Mouse (Mus musculus) left cerebral cortex, postnatal 25 days (tissue): ENCODE results near the gene Smpd2. TPM values are rescaled to one million over a fixed set of nuclear protein-coding genes. Genes with fewer than 3 reads are reported as not detected.
A peak's percentile ranks its signal among the peaks of the same experiment; 100 is the strongest.

Experiments used
- DNase-seq, 2 experiments: peaks; one replicate each; pipeline ENCODE4 v3.0.0; 2022; ENCODE audit warnings: low spot score in 2 of 2, mixed read lengths in 1 of 2
- intact Hi-C: fragments of 180-260 bp; cut with DNase I; formaldehyde crosslinking; loops from one replicate; pipeline ENCODE4 v1.15.1; 2025
- total RNA-seq, 2 experiments: library from RNA; stranded (reverse); gene quantifications; 2 replicates each; pipeline ENCODE4 v1.2.3; 2021

The Smpd2 gene
- total RNA-seq = 10 to 100 TPM; 17.6 to 18.5 TPM

- peak; percentile 93 to 96 for DNase-seq
- intact Hi-C loops = no loop called here
Measured at GRCm38 (mm10) chr10:41489708-41490517, at the start of gene Smpd2, which contains the start of gene Ppil6. TSS of gene Smpd2 (minus strand) at chr10:41490369. TSS of gene Ppil6 (plus strand) at chr10:41490439.

GRCm38 (mm10) chr10:41538986-41539385 is 48.8 kb upstream of the Smpd2 start:
- intact Hi-C loops = no loop called here
- no peak for DNase-seq

- intact Hi-C loops = no loop called here
- DNase-seq = no peak
Measured at GRCm38 (mm10) chr10:41537983-41538330, 47.8 kb upstream of the Smpd2 start.

GRCm38 (mm10) chr10:41537226-41537982 is 47.2 kb upstream of the Smpd2 start:
- intact Hi-C loops = no loop called here

GRCm38 (mm10) chr10:41536714-41537113 is 46.5 kb upstream of the Smpd2 start:
- intact Hi-C loops = no loop called here
- DNase-seq = no peak

More at GRCm38 (mm10) chr10:41537226-41537982, 47.2 kb upstream of the Smpd2 start:
- no peak for DNase-seq

GRCm38 (mm10) chr10:41535991-41536390 is 45.8 kb upstream of the Smpd2 start:
- intact Hi-C loops = no loop called here
- no peak for DNase-seq

- intact Hi-C loops = no loop called here
Measured at GRCm38 (mm10) chr10:41529972-41530371, 39.8 kb upstream of the Smpd2 start.

GRCm38 (mm10) chr10:41525696-41526095 is 35.5 kb upstream of the Smpd2 start:
- intact Hi-C loops = no loop called here
- no peak for DNase-seq

More at GRCm38 (mm10) chr10:41529972-41530371, 39.8 kb upstream of the Smpd2 start:
- DNase-seq = no peak

- no peak for DNase-seq
- intact Hi-C loops = no loop called here
Measured at GRCm38 (mm10) chr10:41523386-41523785, 33.2 kb upstream of the Smpd2 start.

- DNase-seq = no peak
- intact Hi-C loops = no loop called here
Measured at GRCm38 (mm10) chr10:41520410-41520673, 30.2 kb upstream of the Smpd2 start.

- DNase-seq = peak; percentile 26 to 47
- intact Hi-C loops = loop anchor here (1.0 to 10.0 kb wide), 3 partner anchors 162 to 775 kb away; no protein-coding TSS in a partner anchor
Measured at GRCm38 (mm10) chr10:41519640-41520409, 29.7 kb upstream of the Smpd2 start.

- DNase-seq = peak; percentile 92 to 94
Measured at GRCm38 (mm10) chr10:41518981-41519618, 28.9 kb upstream of the Smpd2 start, which contains the start of gene Cd164. TSS of gene Cd164 (plus strand) at chr10:41519414.

GRCm38 (mm10) chr10:41518508-41518980 is 28.4 kb upstream of the Smpd2 start:
- peak; percentile 65 to 67 for DNase-seq
- intact Hi-C loops = loop anchor here (1.0 to 10.0 kb wide), 3 partner anchors 160 to 776 kb away; no protein-coding TSS in a partner anchor

More at GRCm38 (mm10) chr10:41518981-41519618, 28.9 kb upstream of the Smpd2 start, which contains the start of gene Cd164:
- intact Hi-C loops = loop anchor here (1.0 to 10.0 kb wide), 4 partner anchors 159 to 776 kb away; no protein-coding TSS in a partner anchor

GRCm38 (mm10) chr10:41514921-41515320 is 24.8 kb upstream of the Smpd2 start:
- no peak for DNase-seq
- intact Hi-C loops = loop anchor here (10.0 kb wide), 2 partner anchors 300 to 780 kb away; no protein-coding TSS in a partner anchor

- DNase-seq = no peak
- intact Hi-C loops = loop anchor here (10.0 kb wide), 2 partner anchors 300 to 780 kb away; no protein-coding TSS in a partner anchor
Measured at GRCm38 (mm10) chr10:41514301-41514700, 24.1 kb upstream of the Smpd2 start.

- intact Hi-C loops = loop anchor here (5.0 to 10.0 kb wide), 3 partner anchors 54 to 502 kb away; partner anchors contain the start of genes Ak9, Fig4 and Zbtb24
Measured at GRCm38 (mm10) chr10:41509160-41509559, 19.0 kb upstream of the Smpd2 start.

GRCm38 (mm10) chr10:41505446-41505845 is 15.3 kb upstream of the Smpd2 start:
- DNase-seq = peak; percentile 72 to 85
- intact Hi-C loops = loop anchor here (5.0 to 10.0 kb wide), 3 partner anchors 51 to 498 kb away; partner anchors contain the start of genes Ak9, Fig4 and Zbtb24

More at GRCm38 (mm10) chr10:41509160-41509559, 19.0 kb upstream of the Smpd2 start:
- DNase-seq = no peak

- intact Hi-C loops = loop anchor here (5.0 to 10.0 kb wide), 3 partner anchors 50 to 498 kb away; partner anchors contain the start of genes Ak9, Fig4 and Zbtb24
- no peak for DNase-seq
Measured at GRCm38 (mm10) chr10:41504996-41505395, 14.8 kb upstream of the Smpd2 start.
